Mouse (Mus musculus) midbrain, embryonic 13.5 days (tissue): Measurements from ENCODE around the gene Kcnk16. TPM values are rescaled to one million over a fixed set of nuclear protein-coding genes. Genes with fewer than 3 reads are reported as not detected.

ENCODE experiments used
- ATAC-seq: fragments of 200-750 bp; cut with Nextera tagmentation; 2 replicates; pipeline ENCODE4 v1.8.0; 2017; ENCODE audit warnings: mild to moderate bottlenecking, moderate TSS enrichment, moderate library complexity
- H3K27ac ChIP-seq: fragments of 300-500 bp; sonication (generic); 2 replicates; pipeline ENCODE4 v1.5.1; 2015; ENCODE audit warnings: inconsistent platforms, mild to moderate bottlenecking, moderate library complexity
- H3K27me3 ChIP-seq: fragments of 300-500 bp; sonication (generic); 2 replicates; pipeline ENCODE4 v1.6.1; 2015; ENCODE audit warnings: mild to moderate bottlenecking, inconsistent platforms
- H3K36me3 ChIP-seq: fragments of 300-500 bp; sonication (generic); 2 replicates; pipeline ENCODE4 v1.6.1; 2015; ENCODE audit warnings: mild to moderate bottlenecking, inconsistent platforms
- H3K4me1 ChIP-seq: fragments of 300-500 bp; sonication (generic); replicated peaks from 2 replicates; pipeline ENCODE4 v1.6.1; 2015; ENCODE audit warnings: inconsistent platforms
- H3K4me2 ChIP-seq: fragments of 300-500 bp; sonication (generic); replicated peaks from 2 replicates; pipeline ENCODE4 v1.6.1; 2015; ENCODE audit warnings: moderate library complexity, mild to moderate bottlenecking, inconsistent platforms
- H3K4me3 ChIP-seq: fragments of 300-500 bp; sonication (generic); replicated peaks from 2 replicates; pipeline ENCODE4 v1.5.1; 2015; ENCODE audit warnings: mild to moderate bottlenecking, inconsistent platforms
- H3K9ac ChIP-seq: fragments of 300-500 bp; sonication (generic); replicated peaks from 2 replicates; pipeline ENCODE4 v1.6.1; 2015; ENCODE audit warnings: mild to moderate bottlenecking, inconsistent platforms
- H3K9me3 ChIP-seq: fragments of 300-500 bp; sonication (generic); 2 replicates; pipeline ENCODE4 v1.6.1; 2016; ENCODE audit warnings: mild to moderate bottlenecking, inconsistent platforms
- WGBS: fragments of 180-500 bp; shearing (Covaris S2); methylation state at CpG from one replicate; pipeline ENCODE4 v1.1.7; 2015; 5-methylcytosine and 5-hydroxymethylcytosine counted together
- polyA plus RNA-seq: library from polyadenylated mRNA; unstranded; fragments of >200 nt; fragmentation: Nextera tagmentation; extraction: Ambion mirVana; gene quantifications from 2 replicates; pipeline ENCODE4 v1.2.1, GENCODE M21; 2015

Kcnk16 gene
- polyA plus RNA-seq, 1 experiment from 2014 or later = 0.07 TPM

DNA sequence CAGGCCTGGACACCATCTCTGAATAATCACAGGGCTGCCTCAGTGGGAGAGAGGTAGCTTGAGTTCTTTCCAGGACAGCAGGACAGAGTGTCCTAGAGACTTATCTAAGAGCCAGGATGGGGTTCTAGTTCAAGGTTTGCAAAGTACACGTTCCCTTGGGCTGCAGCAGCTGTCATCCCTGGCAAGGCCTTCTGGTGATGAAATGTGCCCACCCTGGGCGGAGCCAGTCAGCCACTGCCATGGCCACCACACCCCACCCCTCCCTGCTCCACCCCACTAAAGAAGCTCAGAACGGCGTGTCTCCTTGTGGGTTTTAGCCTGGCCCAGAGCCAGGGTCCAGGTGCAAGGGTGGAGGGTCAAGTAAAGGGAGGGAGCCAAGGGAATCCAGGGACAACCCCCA is 40.7 kb downstream of the Kcnk16 start:
- Histone ChIP-seq H3K27ac (no peak overlapping the region), H3K27me3 (peaks cover 5% of the 10 kb centered on the region; the same call in 1 of the 2 replicates), H3K36me3 (no peaks in the 10 kb centered on the region), H3K4me1 (peaks cover 26% of the 10 kb centered on the region), H3K4me3 (no peak overlapping the region), H3K4me2 (no peak overlapping the region), H3K9ac (no peak overlapping the region), H3K9me3 (no peaks in the 10 kb centered on the region)
- 71% methylated on average over 4 of the region's 4 CpGs for WGBS
- ATAC-seq = no peak

DNA sequence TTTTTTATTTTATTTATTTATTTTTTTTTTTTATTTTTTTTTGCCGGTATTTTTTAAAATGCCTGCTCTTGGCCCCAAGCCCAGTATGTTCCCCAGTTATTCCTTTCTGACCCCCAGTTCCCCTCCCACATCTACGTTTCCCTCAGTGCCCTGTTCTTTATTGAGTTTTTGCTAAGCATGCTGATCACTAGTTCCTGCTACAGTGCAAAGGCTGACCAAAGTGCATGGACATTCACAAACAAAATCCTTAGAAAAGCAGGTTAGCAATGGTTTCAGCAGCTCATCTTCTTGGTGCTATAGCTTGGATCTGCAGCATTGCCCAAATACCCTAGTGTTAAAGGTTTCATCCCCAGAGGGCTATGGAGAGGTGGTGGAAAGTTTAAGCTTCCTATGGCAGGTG is 42.0 kb downstream of the Kcnk16 start:
- Histone ChIP-seq H3K27me3 (peaks cover 6% of the 10 kb centered on the region; the same call in 1 of the 2 replicates), H3K27ac (no peak overlapping the region), H3K9ac (no peak overlapping the region), H3K9me3 (no peaks in the 10 kb centered on the region), H3K4me3 (no peak overlapping the region), H3K4me1 (peaks cover 26% of the 10 kb centered on the region), H3K36me3 (no peaks in the 10 kb centered on the region), H3K4me2 (no peak overlapping the region)
- 63% methylated on average over 2 of the region's 2 CpGs for WGBS
- ATAC-seq = no peak

DNA sequence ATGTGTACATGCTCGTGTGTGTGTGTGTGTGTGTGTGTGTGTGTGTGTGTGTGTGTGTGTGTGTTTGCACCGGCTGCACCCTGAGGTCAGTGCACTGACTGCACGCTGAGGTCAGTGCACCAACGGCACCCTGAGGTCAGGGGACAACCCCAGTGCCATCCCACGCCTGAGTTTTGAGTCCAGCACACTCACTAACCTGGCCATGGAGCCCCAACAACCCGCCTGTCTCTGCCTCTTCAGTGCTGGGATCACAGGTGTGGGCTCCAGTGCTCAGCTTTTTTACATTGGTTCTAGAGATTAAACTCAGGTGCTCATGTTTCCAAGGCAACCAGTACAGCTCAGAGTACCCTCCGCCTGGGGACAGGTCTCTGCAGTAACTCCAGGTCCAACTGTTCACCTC is 42.5 kb downstream of the Kcnk16 start:
- no peak overlapping the region for H3K4me3 ChIP-seq
- 42% methylated on average over 7 of the region's 7 CpGs for WGBS
- H3K9me3 ChIP-seq = no peaks in the 10 kb centered on the region
- H3K4me2 ChIP-seq = no peak overlapping the region
- no peak overlapping the region for H3K27ac ChIP-seq
- H3K9ac ChIP-seq = no peak overlapping the region
- peaks cover 6% of the 10 kb centered on the region; the same call in 1 of the 2 replicates for H3K27me3 ChIP-seq
- peaks cover 26% of the 10 kb centered on the region for H3K4me1 ChIP-seq
- H3K36me3 ChIP-seq = no peaks in the 10 kb centered on the region
- ATAC-seq = peak; percentile 15; the same call in 1 of the 2 replicates

DNA sequence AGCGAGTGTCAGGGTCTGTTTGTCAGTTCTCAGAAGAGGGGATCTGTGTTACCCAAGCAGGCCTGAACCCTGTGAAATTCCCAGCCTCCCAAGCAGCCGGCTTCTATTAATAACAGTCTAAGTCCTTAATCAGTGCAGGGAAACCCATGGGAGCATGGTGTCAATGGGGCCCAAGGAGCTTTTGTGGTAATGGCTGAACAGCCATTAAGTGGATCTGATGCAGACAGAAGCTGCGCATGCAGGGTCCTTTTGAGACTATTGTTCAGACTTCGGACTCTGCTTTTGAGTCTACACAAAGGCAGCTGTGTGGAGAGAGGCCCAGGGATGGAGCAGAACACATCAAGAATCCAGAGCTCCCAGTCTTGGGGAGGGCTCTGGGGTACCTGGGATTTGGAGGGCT is 43.5 kb downstream of the Kcnk16 start:
- H3K9ac ChIP-seq = no peak overlapping the region
- ATAC-seq = peak; percentile 83
- peaks cover 26% of the 10 kb centered on the region for H3K4me1 ChIP-seq
- H3K36me3 ChIP-seq = no peaks in the 10 kb centered on the region
- no peak overlapping the region for H3K4me3 ChIP-seq
- H3K9me3 ChIP-seq = no peaks in the 10 kb centered on the region
- peaks cover 6% of the 10 kb centered on the region; the same call in 1 of the 2 replicates for H3K27me3 ChIP-seq
- 10% methylated on average over 4 of the region's 4 CpGs for WGBS
- no peak overlapping the region for H3K4me2 ChIP-seq
- peak overlapping the region; percentile 68 for H3K27ac ChIP-seq

DNA sequence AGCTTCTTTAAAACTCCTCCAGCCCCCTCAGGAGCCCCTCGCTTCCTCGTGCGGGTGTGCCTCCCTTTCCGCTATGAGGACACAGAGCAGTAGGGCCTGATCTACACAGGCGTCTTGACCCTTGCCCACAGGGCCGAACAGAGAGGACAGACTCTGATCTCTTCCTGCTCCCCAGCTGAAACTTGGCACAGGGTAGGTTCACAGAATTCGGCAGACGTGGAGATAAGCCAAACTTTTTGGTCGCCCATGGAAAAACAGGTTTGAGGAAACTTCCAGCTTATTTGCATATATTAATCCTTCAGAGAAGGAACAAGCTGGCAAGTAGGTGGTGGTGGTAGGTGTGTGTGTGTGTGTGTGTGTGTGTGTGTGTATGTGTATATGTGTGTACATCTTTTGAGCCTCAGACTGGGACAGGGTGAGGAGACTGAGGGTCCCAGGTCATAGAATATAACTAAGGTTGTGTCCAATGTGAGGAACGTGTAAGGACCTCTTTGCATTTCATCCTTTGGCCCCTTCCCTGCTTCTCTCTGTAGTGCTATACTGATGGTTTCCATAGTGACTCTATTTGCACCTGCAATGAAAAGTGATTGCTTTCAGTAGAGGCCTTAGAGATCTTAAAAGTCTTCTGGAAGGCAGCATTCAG is 44.3 kb downstream of the Kcnk16 start:
- H3K36me3 ChIP-seq = no peaks in the 10 kb centered on the region
- no peak overlapping the region for H3K4me2 ChIP-seq
- WGBS = 51% methylated on average over 10 of the region's 10 CpGs
- no peak overlapping the region for H3K9ac ChIP-seq
- peaks cover 6% of the 10 kb centered on the region; the same call in 1 of the 2 replicates for H3K27me3 ChIP-seq
- H3K4me1 ChIP-seq = peaks cover 26% of the 10 kb centered on the region
- H3K9me3 ChIP-seq = no peaks in the 10 kb centered on the region
- ATAC-seq = 0 out of 2 replicates have a peak, but pooled peaks have one; percentile 29
- peak overlapping the region; percentile 68 for H3K27ac ChIP-seq
- H3K4me3 ChIP-seq = no peak overlapping the region

DNA sequence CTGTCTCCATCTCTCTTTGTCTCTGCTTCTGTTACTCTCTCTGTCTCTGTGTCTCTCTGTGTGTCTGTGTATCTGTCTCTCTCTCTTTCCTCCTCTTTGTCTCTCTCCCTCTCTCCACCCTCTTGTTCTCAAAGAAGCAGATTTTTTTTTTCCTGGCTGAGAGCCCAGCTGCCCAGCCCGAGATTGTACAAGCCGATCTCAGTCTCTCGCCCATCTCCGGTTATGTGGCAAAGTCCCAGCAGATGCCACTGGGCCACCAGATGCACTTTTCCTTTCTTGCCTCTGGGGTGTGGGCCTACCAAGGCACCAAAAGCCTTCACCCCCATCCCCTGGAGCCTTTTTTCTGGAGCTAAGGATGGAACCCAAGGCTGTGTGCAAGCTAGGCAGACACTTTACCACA is 44.8 kb downstream of the Kcnk16 start:
- Histone ChIP-seq H3K4me2 (no peak overlapping the region), H3K27ac (peak overlapping the region; percentile 68), H3K9me3 (no peaks in the 10 kb centered on the region), H3K9ac (no peak overlapping the region), H3K36me3 (no peaks in the 10 kb centered on the region), H3K27me3 (peaks cover 6% of the 10 kb centered on the region; the same call in 1 of the 2 replicates), H3K4me1 (peaks cover 26% of the 10 kb centered on the region), H3K4me3 (no peak overlapping the region)
- WGBS = 28% methylated on average over 4 of the region's 4 CpGs
- ATAC-seq = 0 out of 2 replicates have a peak, but pooled peaks have one; percentile 13

DNA sequence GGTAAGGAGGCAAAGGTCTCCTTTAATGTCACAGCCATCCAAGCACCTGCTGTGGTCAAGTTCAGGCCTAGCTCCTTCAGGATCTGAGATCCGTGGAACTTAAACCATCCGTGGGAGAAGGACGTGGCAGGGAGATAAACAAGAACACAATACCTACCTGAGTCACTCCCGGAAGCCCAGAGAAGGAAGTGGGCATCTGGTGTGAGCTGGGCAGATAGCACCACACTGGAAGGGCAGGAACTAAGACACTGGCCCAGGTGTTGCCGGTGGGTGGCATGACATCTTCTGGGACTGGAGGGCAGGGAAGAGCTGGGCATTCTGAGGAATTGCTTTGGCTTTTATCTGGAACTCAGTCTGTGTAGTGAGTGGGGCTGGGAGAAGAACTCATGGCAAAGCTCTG is 45.7 kb downstream of the Kcnk16 start:
- WGBS = 94% methylated on average over 5 of the region's 5 CpGs
- Histone ChIP-seq H3K4me3 (no peak overlapping the region), H3K4me1 (peaks cover 26% of the 10 kb centered on the region), H3K27me3 (peaks cover 6% of the 10 kb centered on the region; the same call in 1 of the 2 replicates), H3K27ac (no peak overlapping the region), H3K9me3 (no peaks in the 10 kb centered on the region), H3K4me2 (no peak overlapping the region), H3K9ac (no peak overlapping the region), H3K36me3 (no peaks in the 10 kb centered on the region)
- ATAC-seq = no peak

DNA sequence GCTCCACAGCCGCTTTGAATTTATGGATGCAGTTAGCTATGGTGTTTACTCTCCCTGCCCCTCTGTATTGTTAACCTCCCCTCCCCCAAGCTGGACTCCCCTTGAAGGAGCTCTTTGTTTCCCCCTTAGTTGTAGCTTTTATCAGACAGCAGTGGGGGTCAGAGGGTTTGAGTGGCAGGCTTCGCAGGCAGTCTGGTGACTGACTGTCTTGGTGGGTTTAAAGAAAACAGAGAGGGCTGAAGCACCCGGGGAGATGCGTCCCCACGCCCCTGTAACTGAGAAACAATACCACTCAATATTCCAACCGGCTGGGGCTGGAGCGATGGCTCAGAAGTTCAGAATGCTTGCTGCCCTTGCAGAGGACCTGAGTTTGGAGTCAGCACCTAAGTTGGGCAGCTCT is 47.9 kb downstream of the Kcnk16 start:
- no peaks in the 10 kb centered on the region for H3K9me3 ChIP-seq
- 23% methylated on average over 7 of the region's 7 CpGs for WGBS

DNA sequence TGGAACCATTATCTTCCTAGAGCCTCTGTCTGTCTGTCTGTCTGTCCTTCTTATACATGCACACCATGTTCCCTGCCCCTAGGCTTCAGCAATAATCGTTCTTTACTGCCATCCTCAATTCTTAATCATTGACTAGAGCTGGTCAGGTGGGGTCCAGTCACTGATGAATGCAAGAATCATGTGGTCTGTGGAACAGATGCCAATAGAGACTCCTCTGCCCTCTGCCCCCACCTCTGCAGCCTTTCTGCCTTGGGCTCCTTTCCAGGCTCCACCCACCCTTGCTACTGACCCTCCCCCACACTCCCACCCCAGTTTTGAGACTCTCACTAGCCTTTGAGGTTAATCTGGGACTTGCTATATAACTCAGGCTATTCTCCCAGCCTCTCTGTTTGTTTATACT is 49.1 kb downstream of the Kcnk16 start:
- Histone ChIP-seq H3K36me3 (no peaks in the 10 kb centered on the region), H3K4me1 (peaks cover 7% of the 10 kb centered on the region), H3K27me3 (peaks cover 6% of the 10 kb centered on the region; the same call in 1 of the 2 replicates), H3K4me3 (no peak overlapping the region), H3K4me2 (no peak overlapping the region), H3K9ac (no peak overlapping the region), H3K27ac (no peak overlapping the region), H3K9me3 (no peaks in the 10 kb centered on the region)
- ATAC-seq = no peak
- WGBS = 81% methylated on average over 1 of the region's 1 CpGs

More for the DNA sequence above, 47.9 kb downstream of the Kcnk16 start:
- Histone ChIP-seq H3K4me1 (peaks cover 19% of the 10 kb centered on the region), H3K36me3 (no peaks in the 10 kb centered on the region), H3K4me3 (no peak overlapping the region), H3K27ac (no peak overlapping the region), H3K9ac (no peak overlapping the region), H3K4me2 (no peak overlapping the region), H3K27me3 (peaks cover 6% of the 10 kb centered on the region; the same call in 1 of the 2 replicates)
- ATAC-seq = no peak

DNA sequence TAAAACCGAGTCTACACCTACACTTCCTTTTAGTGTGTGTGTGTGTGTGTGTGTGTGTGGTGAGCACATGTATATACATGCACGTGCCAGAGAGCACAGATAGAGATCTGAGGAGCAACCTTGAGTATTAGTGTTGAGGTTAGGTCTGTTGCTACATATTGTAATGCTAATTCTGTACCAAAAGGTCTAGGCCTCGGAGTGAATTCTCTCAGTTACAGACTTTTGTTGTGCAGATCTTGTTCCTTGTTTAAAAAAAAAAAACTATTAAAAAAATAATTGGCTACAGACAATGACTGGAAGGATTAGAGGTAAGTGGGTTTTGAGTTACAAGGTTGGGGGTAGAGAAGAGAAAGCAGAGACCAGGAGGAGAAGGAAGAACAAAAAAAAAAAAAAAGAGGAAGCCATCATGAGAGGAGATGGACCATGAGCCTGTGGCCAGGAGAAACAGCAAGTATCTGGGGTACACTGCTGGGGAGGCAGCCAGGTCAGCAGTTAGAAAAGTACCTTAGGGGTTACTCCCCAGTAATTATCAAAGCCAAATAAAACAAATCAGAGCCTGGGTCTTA is 51.6 kb downstream of the Kcnk16 start:
- Histone ChIP-seq H3K9ac (no peak overlapping the region), H3K4me3 (no peak overlapping the region), H3K4me1 (no peaks in the 10 kb centered on the region), H3K9me3 (no peaks in the 10 kb centered on the region), H3K27me3 (no peaks in the 10 kb centered on the region), H3K4me2 (no peak overlapping the region), H3K27ac (no peak overlapping the region), H3K36me3 (no peaks in the 10 kb centered on the region)
- WGBS = 21% methylated on average over 3 of the region's 3 CpGs
- no peak for ATAC-seq

DNA sequence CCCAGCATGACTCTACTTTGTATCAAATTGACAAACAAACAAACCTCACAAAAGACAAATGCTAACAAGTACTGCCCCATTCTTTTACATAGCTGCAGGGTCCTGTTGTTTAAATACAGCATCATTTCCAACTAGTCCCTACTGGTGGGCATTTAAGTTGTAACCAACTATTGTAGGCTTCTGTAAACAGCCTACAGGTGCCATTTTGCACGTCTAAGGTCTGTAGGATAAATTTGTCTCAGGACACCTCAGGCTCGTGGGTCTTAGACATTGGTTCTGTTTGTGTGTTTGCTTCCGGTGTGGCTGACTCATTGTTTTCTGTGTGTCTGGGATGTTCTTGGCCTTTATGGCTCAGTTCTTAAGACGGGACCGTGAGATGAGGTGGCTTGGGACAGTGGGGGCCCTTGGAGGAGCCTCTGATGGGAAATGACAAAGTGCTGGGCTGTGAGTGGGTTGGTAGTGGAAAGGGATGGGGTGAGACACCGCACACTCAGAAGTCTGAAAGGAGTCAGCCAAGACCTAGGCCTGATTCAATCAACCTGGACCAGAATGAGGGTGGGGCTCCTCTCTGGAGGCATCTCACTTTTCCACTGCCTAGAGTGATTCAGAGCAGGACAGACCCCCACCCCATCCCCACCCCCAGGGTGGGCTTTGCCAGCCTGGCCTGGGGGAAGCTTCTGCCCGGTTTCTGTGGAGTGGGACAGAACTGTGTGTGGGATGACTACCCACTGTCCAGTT is 52.3 kb downstream of the Kcnk16 start:
- no peak overlapping the region for H3K4me2 ChIP-seq
- 85% methylated on average over 7 of the region's 7 CpGs for WGBS
- no peak overlapping the region for H3K9ac ChIP-seq
- H3K9me3 ChIP-seq = no peaks in the 10 kb centered on the region
- ATAC-seq = no peak
- H3K27me3 ChIP-seq = no peaks in the 10 kb centered on the region
- H3K4me3 ChIP-seq = no peak overlapping the region
- H3K4me1 ChIP-seq = peaks cover 3% of the 10 kb centered on the region
- H3K27ac ChIP-seq = no peak overlapping the region
- H3K36me3 ChIP-seq = no peaks in the 10 kb centered on the region

DNA sequence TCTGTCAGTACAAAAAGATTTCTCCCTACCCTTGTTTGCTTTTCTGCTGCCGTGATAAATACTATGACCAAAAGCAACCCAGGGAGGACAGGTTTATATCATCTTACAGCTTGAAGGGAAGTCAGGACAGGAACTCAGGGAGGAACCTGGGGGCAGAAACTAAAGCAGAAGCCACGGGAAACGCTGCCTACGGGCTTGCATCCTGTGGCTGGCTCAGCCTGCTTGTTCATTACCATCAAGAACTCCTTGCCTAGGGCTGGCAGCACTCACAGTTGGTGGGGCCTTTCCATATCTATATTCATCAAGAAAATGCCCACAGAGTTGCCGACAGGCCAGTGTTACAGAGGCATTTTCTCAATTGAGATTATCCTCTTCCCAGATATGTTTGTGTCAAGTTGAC is 53.2 kb downstream of the Kcnk16 start:
- Histone ChIP-seq H3K4me3 (no peak overlapping the region), H3K9me3 (no peaks in the 10 kb centered on the region), H3K36me3 (no peaks in the 10 kb centered on the region), H3K27ac (no peak overlapping the region), H3K27me3 (no peaks in the 10 kb centered on the region), H3K4me2 (no peak overlapping the region), H3K4me1 (peaks cover 6% of the 10 kb centered on the region), H3K9ac (no peak overlapping the region)
- no peak for ATAC-seq
- WGBS = 76% methylated on average over 5 of the region's 5 CpGs
